Mouse (Mus musculus) G1E (cell line): ENCODE measurements around the gene Col4a2. TPM values are rescaled to one million over a fixed set of nuclear protein-coding genes. Genes with fewer than 3 reads are reported as not detected.
"Not testable (repeated sequence)": the region's sequence is repeated elsewhere in the genome, so short reads cannot be mapped to it uniquely, and the experiment has no call there.

Experiments
- ATAC-seq: 2 replicates; pipeline ENCODE4 v1.8.0; 2016; ENCODE audit warnings: mild to moderate bottlenecking; ENCODE audit not compliant: insufficient number of reproducible peaks, poor library complexity, low FRiP score, severe bottlenecking; ENCODE audit errors: extremely low read depth
- DNase-seq: peaks from one replicate; pipeline ENCODE4 v3.0.0; 2012; ENCODE audit warnings: low spot score
- H3K27me3 ChIP-seq: 2 replicates; pipeline ENCODE4 v1.6.1; 2012; ENCODE audit warnings: mild to moderate bottlenecking, low read length, inconsistent platforms; ENCODE audit not compliant: insufficient read depth
- H3K36me3 ChIP-seq: replicated peaks from 2 replicates; pipeline ENCODE3; 2012; ENCODE audit warnings: mild to moderate bottlenecking, inconsistent platforms
- H3K4me1 ChIP-seq: 2 replicates; pipeline ENCODE4 v1.6.1; 2012; ENCODE audit warnings: low read depth, low read length, inconsistent platforms, mixed read lengths; ENCODE audit not compliant: insufficient read depth
- H3K4me3 ChIP-seq: 2 replicates; pipeline ENCODE4 v1.5.1; 2012; ENCODE audit warnings: low read depth, mild to moderate bottlenecking, inconsistent platforms, low read length, moderate library complexity, mixed read lengths
- H3K9me3 ChIP-seq: replicated peaks from 2 replicates; pipeline ENCODE4 v1.6.1; 2012; ENCODE audit warnings: inconsistent platforms
- CTCF ChIP-seq: IDR thresholded peaks from 2 replicates; pipeline ENCODE4 v1.5.1; 2012; ENCODE audit warnings: low read depth, low read length, inconsistent platforms, mixed read lengths
- GATA1 ChIP-seq: IDR thresholded peaks from 2 replicates; pipeline ENCODE4 v1.6.1; 2012; ENCODE audit warnings: borderline replicate concordance, low read length, inconsistent platforms, mixed read lengths
- GATA2 ChIP-seq: IDR thresholded peaks from 2 replicates; pipeline ENCODE4 v1.6.1; 2012; ENCODE audit warnings: low read depth, low read length, inconsistent platforms, borderline replicate concordance
- POLR2AphosphoS5 ChIP-seq: IDR thresholded peaks from 2 replicates; pipeline ENCODE4 v1.6.1; 2012; ENCODE audit warnings: low read depth, low read length, inconsistent platforms; ENCODE audit not compliant: insufficient replicate concordance
- TAL1 ChIP-seq: conservative IDR thresholded peaks from 2 replicates; pipeline ENCODE4 v1.6.1; 2012; ENCODE audit warnings: low read depth, low read length, inconsistent platforms, mixed read lengths
- polyA plus RNA-seq: library from polyadenylated mRNA; stranded (reverse); fragments of >175 nt; gene quantifications from 2 replicates; pipeline ENCODE4 v1.2.3, GENCODE M21; 2012
- total RNA-seq, 2 experiments: library from RNA; stranded (forward) in 1 of 2; stranded (reverse) in 1 of 2; fragments of 200-1000 nt in 1 of 2; fragments of >200 nt in 1 of 2; fragmentation: Nextera tagmentation in 1 of 2; gene quantifications; 2 replicates each; pipeline ENCODE4 v1.2.3; 2014 to 2017

Gene Col4a2
- total and polyA plus RNA-seq, 3 experiments: 0.05 TPM; not detected in 2

- no peak for ATAC-seq
- Histone ChIP-seq H3K4me1 (0 out of 2 replicates have a peak, but pooled peaks cover 4% of the 10 kb centered on the region), H3K36me3 (no peaks in the 10 kb centered on the region), H3K4me3 (no peak overlapping the region), H3K9me3 (no peaks in the 10 kb centered on the region), H3K27me3 (peaks cover 33% of the 10 kb centered on the region)
- no peak for DNase-seq
- no peak for TF ChIP-seq POLR2AphosphoS5
- no peak for TF ChIP-seq CTCF
- no peak for TF ChIP-seq GATA1
- TF ChIP-seq TAL1: no peak
- no peak for TF ChIP-seq GATA2
Observed at GRCm38 (mm10) chr8:11482537-11482936, 169.9 kb downstream of the Col4a2 start.

- Histone ChIP-seq H3K4me3 (no peak overlapping the region), H3K9me3 (no peaks in the 10 kb centered on the region), H3K27me3 (peaks cover 30% of the 10 kb centered on the region), H3K36me3 (no peaks in the 10 kb centered on the region), H3K4me1 (peaks cover 4% of the 10 kb centered on the region; the same call in 1 of the 2 replicates)
- no peak for ATAC-seq
- no peak for TF ChIP-seq GATA1
- TF ChIP-seq CTCF: peak; percentile 83
- peak; percentile 39 for DNase-seq
Observed at GRCm38 (mm10) chr8:11486142-11486541, 173.5 kb downstream of the Col4a2 start.

DNA sequence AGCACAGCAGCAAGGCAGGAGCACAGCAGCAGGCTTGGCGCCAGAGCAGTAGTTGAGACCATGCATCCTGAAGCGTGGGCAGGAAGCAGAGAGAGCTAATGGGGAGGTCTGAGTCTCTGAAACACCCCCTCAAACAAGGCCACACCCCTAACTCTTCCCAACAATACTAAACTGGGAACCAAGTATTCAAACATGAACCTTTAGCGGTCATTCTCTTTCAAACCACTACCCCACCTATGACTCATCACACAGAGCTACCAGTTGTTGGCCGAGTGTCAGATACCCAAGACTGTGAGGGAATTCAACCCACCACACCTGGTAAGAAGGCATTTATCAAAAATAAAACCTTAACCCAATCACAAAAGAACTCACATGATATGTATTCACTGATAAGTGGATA is 174.6 kb downstream of the Col4a2 start:
- H3K4me1 ChIP-seq: peaks cover 4% of the 10 kb centered on the region; the same call in 1 of the 2 replicates
- no peak for DNase-seq
- H3K36me3 ChIP-seq: no peaks in the 10 kb centered on the region
- H3K27me3 ChIP-seq: peaks cover 26% of the 10 kb centered on the region
- TF ChIP-seq TAL1: no peak
- no peak for TF ChIP-seq CTCF
- TF ChIP-seq POLR2AphosphoS5: no peak
- TF ChIP-seq GATA1: no peak
- no peak for TF ChIP-seq GATA2
- H3K9me3 ChIP-seq: no peaks in the 10 kb centered on the region
- H3K4me3 ChIP-seq: no peak overlapping the region
- no peak for ATAC-seq

DNA sequence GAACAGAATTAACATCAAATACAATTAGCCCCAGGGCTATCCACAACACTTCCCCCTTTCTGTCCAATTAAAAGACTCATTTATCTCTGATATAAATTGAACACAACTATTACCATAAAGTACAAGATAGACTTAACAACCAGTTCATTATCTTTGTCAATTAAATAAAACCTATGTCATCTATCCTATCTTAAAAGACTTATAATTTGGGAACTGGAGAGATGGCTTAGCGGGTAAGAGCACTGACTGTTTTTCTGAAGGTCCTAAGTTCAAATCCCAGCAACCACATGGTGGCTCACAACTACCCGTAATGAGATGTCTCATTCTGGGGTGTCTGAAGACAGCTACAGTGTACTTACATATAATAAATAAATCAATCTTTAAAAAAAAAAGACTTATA is 179.7 kb downstream of the Col4a2 start:
- Histone ChIP-seq H3K4me1 (peaks cover 17% of the 10 kb centered on the region), H3K27me3 (peaks cover 20% of the 10 kb centered on the region)
- ATAC-seq, DNase-seq, H3K9me3 ChIP-seq, H3K4me3 ChIP-seq, H3K36me3 ChIP-seq: not testable (repeated sequence)

DNA sequence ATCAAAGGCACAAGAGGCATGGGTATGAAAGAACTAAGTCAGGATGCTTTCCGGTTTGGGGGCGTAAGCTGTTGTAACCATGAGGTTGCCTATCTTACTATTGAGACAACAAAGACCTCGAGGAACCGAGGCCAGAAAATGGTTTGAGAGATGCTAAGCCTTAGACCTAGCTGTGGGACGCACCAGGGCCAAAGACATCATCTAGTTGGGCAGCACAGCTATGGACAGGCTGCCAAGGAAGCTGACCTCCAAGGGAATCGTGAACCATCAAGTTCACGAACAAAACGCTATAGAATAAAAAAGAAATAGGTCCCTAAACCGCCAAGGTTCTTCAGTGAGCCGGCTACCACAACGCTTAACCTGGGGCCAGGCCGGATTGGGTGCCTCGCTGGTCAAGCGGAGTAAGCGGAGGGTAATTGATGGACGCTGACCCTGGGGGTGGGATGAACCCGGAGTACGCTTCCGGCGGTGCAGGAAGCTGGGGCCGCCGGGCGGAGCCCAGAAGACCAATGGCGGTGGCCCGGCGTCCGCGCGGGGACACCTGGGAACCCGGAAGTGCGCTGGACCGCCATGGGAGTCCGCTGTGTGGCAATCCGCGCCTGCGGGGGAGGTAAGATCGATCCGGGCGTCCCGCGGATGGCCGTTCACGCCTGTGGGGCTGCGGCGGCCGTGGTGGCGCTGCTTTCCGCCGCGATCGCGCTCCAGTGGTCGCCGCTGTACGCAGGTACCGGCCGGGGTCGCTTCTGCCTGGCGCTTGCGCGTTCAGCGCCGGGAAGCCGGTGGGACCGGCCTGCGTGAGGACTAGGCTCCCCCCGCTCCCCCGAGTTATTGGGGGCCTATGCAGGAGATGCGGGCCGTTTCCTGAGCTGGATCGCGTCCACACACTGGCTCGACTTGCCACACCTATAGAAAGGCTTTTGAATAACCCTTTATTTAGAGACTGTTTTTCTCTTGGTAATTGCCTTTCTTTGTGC is 184.7 kb downstream of the Col4a2 start, which contains the start of gene Naxd:
Naxd (plus strand) TSS at position 490 of the 974 bp plus-strand sequence.
- TF ChIP-seq CTCF (no peak), GATA2 (no peak)
- Histone ChIP-seq H3K4me1 (peaks cover 56% of the 10 kb centered on the region), H3K27me3 (no peaks in the 10 kb centered on the region), H3K36me3 (peaks cover 35% of the 10 kb centered on the region), H3K9me3 (no peaks in the 10 kb centered on the region), H3K4me3 (peak within 1 kb of the TSS; percentile 99)
- DNase-seq (peak; percentile 95), ATAC-seq (peak; percentile 93)

GRCm38 (mm10) chr8:11498281-11498680 is 185.7 kb downstream of the Col4a2 start:
- Histone ChIP-seq H3K4me3 (peak overlapping the region; percentile 99), H3K36me3 (peaks cover 45% of the 10 kb centered on the region), H3K9me3 (no peaks in the 10 kb centered on the region), H3K4me1 (peaks cover 63% of the 10 kb centered on the region), H3K27me3 (no peaks in the 10 kb centered on the region)
- ATAC-seq (no peak), DNase-seq (no peak)
- TF ChIP-seq GATA2: no peak
- no peak for TF ChIP-seq CTCF

Other genes with a start within 250 kb of the Col4a2 start
- not detected in 2 replicates for gene Col4a1, start within 50 bp of the Col4a2 start, total RNA-seq (2014; fragmentation: Nextera tagmentation)
- gene Col4a1, start within 50 bp of the Col4a2 start, total RNA-seq (2017): 0.05 TPM in 1 of 2 replicates, not detected in the other
- not detected in 2 replicates for gene Col4a1, start within 50 bp of the Col4a2 start, polyA plus RNA-seq
- gene Rab20, start 165.9 kb downstream of the Col4a2 start, total RNA-seq (2014; fragmentation: Nextera tagmentation): not detected in 2 replicates
- gene Rab20, start 165.9 kb downstream of the Col4a2 start, total RNA-seq (2017): not detected in 2 replicates
- not detected in 2 replicates for gene Rab20, start 165.9 kb downstream of the Col4a2 start, polyA plus RNA-seq
- 63.0 and 78.6 TPM in 2 replicates for gene Naxd, start 184.7 kb downstream of the Col4a2 start, total RNA-seq (2014; fragmentation: Nextera tagmentation)
- 56.3 and 65.8 TPM in 2 replicates for gene Naxd, start 184.7 kb downstream of the Col4a2 start, total RNA-seq (2017)
- gene Naxd, start 184.7 kb downstream of the Col4a2 start, polyA plus RNA-seq: 38.2 and 46.5 TPM in 2 replicates
- gene Cars2, start 238.0 kb downstream of the Col4a2 start, total RNA-seq (2014; fragmentation: Nextera tagmentation): 25.7 and 31.8 TPM in 2 replicates
- 47.4 and 57.9 TPM in 2 replicates for gene Cars2, start 238.0 kb downstream of the Col4a2 start, total RNA-seq (2017)
- gene Cars2, start 238.0 kb downstream of the Col4a2 start, polyA plus RNA-seq: 34.7 and 53.4 TPM in 2 replicates
- 29.7 and 32.2 TPM in 2 replicates for gene Ing1, start 242.8 kb downstream of the Col4a2 start, total RNA-seq (2014; fragmentation: Nextera tagmentation)
- gene Ing1, start 242.8 kb downstream of the Col4a2 start, total RNA-seq (2017): 43.6 and 45.2 TPM in 2 replicates
- 61.5 and 62.6 TPM in 2 replicates for gene Ing1, start 242.8 kb downstream of the Col4a2 start, polyA plus RNA-seq